Mouse (Mus musculus): ENCODE results near the gene Prl8a8. TPM values are rescaled to one million over a fixed set of nuclear protein-coding genes. Genes with fewer than 3 reads are reported as not detected.

The Prl8a8 gene
- not detected in 2 replicates for polyA plus RNA-seq (2015; fragmentation: Nextera tagmentation; extraction: Ambion mirVana)

DNA sequence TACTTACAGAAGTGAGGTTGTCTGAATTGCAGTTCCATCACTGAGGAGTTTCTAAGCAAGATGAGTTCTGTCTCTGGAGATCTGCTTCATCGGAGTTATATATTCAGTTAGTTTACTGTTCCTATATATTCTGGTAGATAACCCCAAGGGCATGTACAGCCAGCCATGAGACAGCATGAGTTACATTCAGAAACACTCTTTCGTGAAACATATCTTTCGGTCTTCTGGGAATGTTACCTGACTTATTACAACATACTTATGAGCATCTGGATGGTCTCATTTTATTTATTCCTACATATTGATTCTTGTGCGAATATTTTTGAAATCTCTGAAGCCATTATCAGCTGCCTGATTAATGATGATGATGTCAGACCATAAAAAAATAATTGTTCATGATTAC, at the start of gene Prl8a8:
Prl8a8 (minus strand) TSS at position 101 of the 400 bp plus-strand sequence.
- H3K9ac ChIP-seq (replicated peaks; ENCODE audit: low read depth) = no peak within 1 kb of the TSS
- no peak within 1 kb of the TSS for H3K4me2 ChIP-seq (replicated peaks; ENCODE audit: low read depth, low read length)
- H3K4me3 ChIP-seq (ENCODE audit: low read depth, low read length) = no peak within 1 kb of the TSS
- no peaks in the 10 kb centered on the region for H3K27me3 ChIP-seq (replicated peaks; ENCODE audit: insufficient read depth, low read length)
- H3K4me1 ChIP-seq (ENCODE audit: insufficient read depth, low read depth, low read length) = no peaks in the 10 kb centered on the region
- DNase-seq (ENCODE audit: low spot score) = no peak
- TF ChIP-seq CTCF (IDR thresholded peaks at IDR 0.05) (no peak), EP300 (IDR thresholded peaks at IDR 0.05) (no peak)
- H3K36me3 ChIP-seq (ENCODE audit: insufficient read depth, low read length) = no peaks in the 10 kb centered on the region
- 86% methylated on average over 4 of the region's 4 CpGs for WGBS
- H3K27ac ChIP-seq (ENCODE audit: low read length) = no peak within 1 kb of the TSS
- ATAC-seq = no peak
- H3K9me3 ChIP-seq (ENCODE audit: low read length) = no peaks in the 10 kb centered on the region

DNA sequence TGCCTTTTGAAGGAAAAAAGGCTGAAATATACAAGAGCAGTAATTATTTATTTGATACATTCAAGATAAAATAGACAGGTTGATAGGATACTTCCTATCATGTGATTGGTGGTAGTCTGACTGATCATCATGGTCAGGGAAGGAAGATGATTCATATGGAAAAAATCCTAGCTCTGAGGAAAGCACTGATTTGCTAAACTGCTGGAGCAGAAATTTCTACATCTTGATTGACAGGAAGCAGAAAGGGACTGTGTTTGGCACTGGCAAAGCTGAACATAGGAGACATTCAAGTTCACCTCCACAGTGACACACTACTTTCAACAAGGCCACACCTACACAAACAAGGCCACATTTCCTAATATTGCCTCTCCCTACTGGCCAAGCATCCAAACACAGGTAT, 40.3 kb upstream of the Prl8a8 start:
- no peak for ATAC-seq

DNA sequence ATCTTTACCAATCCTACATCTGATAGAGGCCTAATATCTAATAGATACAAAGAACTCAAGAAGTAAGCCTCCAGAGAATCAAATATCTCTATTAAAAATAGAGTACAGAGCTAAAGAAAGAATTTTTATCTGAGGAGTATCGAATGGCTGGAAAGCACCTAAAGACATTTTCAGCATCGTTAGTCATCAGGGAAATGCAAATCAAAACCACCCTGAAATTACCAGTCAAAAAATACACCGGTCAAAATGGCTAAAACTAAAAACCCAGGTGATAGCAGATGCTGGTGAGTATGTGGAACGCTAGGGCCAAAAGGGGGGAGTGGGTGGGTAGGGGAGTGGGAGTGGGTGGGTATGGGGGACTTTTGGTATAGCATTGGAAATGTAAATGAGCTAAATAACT, 10.1 kb upstream of the Prl8a8 start:
- no peak for ATAC-seq
- H3K27ac ChIP-seq (ENCODE audit: low read length) = no peak overlapping the region

More for the DNA sequence above, 40.3 kb upstream of the Prl8a8 start:
- H3K9ac ChIP-seq (replicated peaks; ENCODE audit: low read depth) = no peak overlapping the region
- no peaks in the 10 kb centered on the region for H3K9me3 ChIP-seq (ENCODE audit: low read length)
- no peaks in the 10 kb centered on the region for H3K36me3 ChIP-seq (ENCODE audit: insufficient read depth, low read length)
- no peak for DNase-seq (ENCODE audit: low spot score)
- no peak overlapping the region for H3K4me2 ChIP-seq (replicated peaks; ENCODE audit: low read depth, low read length)
- no peak overlapping the region for H3K4me3 ChIP-seq (ENCODE audit: low read depth, low read length)
- H3K4me1 ChIP-seq (ENCODE audit: insufficient read depth, low read depth, low read length) = no peaks in the 10 kb centered on the region
- H3K27me3 ChIP-seq (replicated peaks; ENCODE audit: insufficient read depth, low read length) = no peaks in the 10 kb centered on the region
- H3K27ac ChIP-seq (ENCODE audit: low read length) = no peak overlapping the region
- TF ChIP-seq EP300 (IDR thresholded peaks at IDR 0.05) (no peak), CTCF (IDR thresholded peaks at IDR 0.05) (no peak)

DNA sequence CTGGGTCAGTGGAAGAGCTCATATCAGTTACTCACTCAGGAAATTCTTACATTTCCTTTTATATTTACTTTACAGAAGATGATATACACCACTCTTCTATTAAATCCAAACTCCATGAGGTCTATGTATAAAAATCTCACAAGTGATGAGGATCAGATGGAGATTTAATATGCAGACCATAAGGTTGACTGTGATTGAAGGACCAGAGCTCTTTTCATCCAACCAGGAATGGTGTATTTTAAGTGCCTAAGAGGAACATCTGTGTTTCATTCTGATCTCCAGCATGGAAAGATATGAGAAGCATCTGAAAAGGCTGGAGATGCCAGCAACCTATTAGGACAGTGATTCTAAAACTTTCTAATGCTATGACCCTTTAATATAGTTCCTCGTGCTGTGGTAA, 5.4 kb downstream of the Prl8a8 start:
- H3K9me3 ChIP-seq (ENCODE audit: low read length) = no peaks in the 10 kb centered on the region
- TF ChIP-seq CTCF (IDR thresholded peaks at IDR 0.05) (no peak), EP300 (IDR thresholded peaks at IDR 0.05) (no peak)
- H3K4me3 ChIP-seq (ENCODE audit: low read depth, low read length) = no peak overlapping the region
- H3K4me2 ChIP-seq (replicated peaks; ENCODE audit: low read depth, low read length) = no peak overlapping the region
- H3K27me3 ChIP-seq (replicated peaks; ENCODE audit: insufficient read depth, low read length) = no peaks in the 10 kb centered on the region
- H3K27ac ChIP-seq (ENCODE audit: low read length) = no peak overlapping the region
- H3K4me1 ChIP-seq (ENCODE audit: insufficient read depth, low read depth, low read length) = no peaks in the 10 kb centered on the region
- no peaks in the 10 kb centered on the region for H3K36me3 ChIP-seq (ENCODE audit: insufficient read depth, low read length)
- no peak for DNase-seq (ENCODE audit: low spot score)
- WGBS = 78% methylated on average over 1 of the region's 1 CpGs
- no peak for ATAC-seq
- no peak overlapping the region for H3K9ac ChIP-seq (replicated peaks; ENCODE audit: low read depth)

More for the DNA sequence above, 10.1 kb upstream of the Prl8a8 start:
- no peak overlapping the region for H3K4me2 ChIP-seq (replicated peaks; ENCODE audit: low read depth, low read length)
- no peaks in the 10 kb centered on the region for H3K4me1 ChIP-seq (ENCODE audit: insufficient read depth, low read depth, low read length)
- H3K9ac ChIP-seq (replicated peaks; ENCODE audit: low read depth) = no peak overlapping the region
- H3K9me3 ChIP-seq (ENCODE audit: low read length) = no peaks in the 10 kb centered on the region
- no peaks in the 10 kb centered on the region for H3K27me3 ChIP-seq (replicated peaks; ENCODE audit: insufficient read depth, low read length)
- TF ChIP-seq EP300 (IDR thresholded peaks at IDR 0.05) (no peak), CTCF (IDR thresholded peaks at IDR 0.05) (no peak)
- H3K4me3 ChIP-seq (ENCODE audit: low read depth, low read length) = no peak overlapping the region
- 81% methylated on average over 4 of the region's 4 CpGs for WGBS
- H3K36me3 ChIP-seq (ENCODE audit: insufficient read depth, low read length) = no peaks in the 10 kb centered on the region
- no peak for DNase-seq (ENCODE audit: low spot score)

Other genes with a start within 250 kb of the Prl8a8 start
- not detected in 2 replicates for gene Prl6a1, start 200.6 kb downstream of the Prl8a8 start, polyA plus RNA-seq (2015; fragmentation: Nextera tagmentation; extraction: Ambion mirVana)
- not detected in 2 replicates for gene Prl8a2, start 167.5 kb downstream of the Prl8a8 start, polyA plus RNA-seq (2015; fragmentation: Nextera tagmentation; extraction: Ambion mirVana)
- gene Prl2b1, start 122.4 kb downstream of the Prl8a8 start, polyA plus RNA-seq (2015; fragmentation: Nextera tagmentation; extraction: Ambion mirVana) = not detected in 2 replicates
- gene Prl8a6, start 74.5 kb downstream of the Prl8a8 start, polyA plus RNA-seq (2015; fragmentation: Nextera tagmentation; extraction: Ambion mirVana) = not detected in 2 replicates
- gene Prl8a9, start 51.4 kb upstream of the Prl8a8 start, polyA plus RNA-seq (2015; fragmentation: Nextera tagmentation; extraction: Ambion mirVana) = not detected in 2 replicates
- gene Prl8a1, start 69.0 kb upstream of the Prl8a8 start, polyA plus RNA-seq (2015; fragmentation: Nextera tagmentation; extraction: Ambion mirVana) = not detected in 2 replicates
- gene Prl7b1, start 97.4 kb upstream of the Prl8a8 start, polyA plus RNA-seq (2015; fragmentation: Nextera tagmentation; extraction: Ambion mirVana) = not detected in 2 replicates
- not detected in 2 replicates for gene Prl7a1, start 129.3 kb upstream of the Prl8a8 start, polyA plus RNA-seq (2015; fragmentation: Nextera tagmentation; extraction: Ambion mirVana)
- not detected in 2 replicates for gene Prl7a2, start 154.8 kb upstream of the Prl8a8 start, polyA plus RNA-seq (2015; fragmentation: Nextera tagmentation; extraction: Ambion mirVana)
- not detected in 2 replicates for gene Prl7d1, start 203.5 kb upstream of the Prl8a8 start, polyA plus RNA-seq (2015; fragmentation: Nextera tagmentation; extraction: Ambion mirVana)

All from lung, postnatal 0 days (tissue).